Mouse (Mus musculus) megakaryocyte, embryonic 14.5 days (primary cell): ENCODE measurements at regions not wholly inside any gene's neighbourhood (a gene's known extent, or its start where the extent isn't known, plus 50 kb on each side); places are given as distances from the start of the nearest gene placed in this dataset.

Source experiments
- FLI1 ChIP-seq: IDR thresholded peaks from 2 replicates; pipeline ENCODE4 v1.6.1; 2012; ENCODE audit warnings: low read length, inconsistent platforms, mixed read lengths
- GATA1 ChIP-seq: IDR thresholded peaks from 3 replicates; pipeline ENCODE4 v1.6.1; 2012; ENCODE audit warnings: mixed read lengths, low read length, inconsistent platforms, borderline replicate concordance

- TF ChIP-seq GATA1: no peak
- no peak for TF ChIP-seq FLI1
These were observed 558.4 kb upstream of the Nrp1 start for GRCm38 (mm10) chr8:127799849-127800471.
